Mouse (Mus musculus): ENCODE measurements around the gene 2900011O08Rik. TPM values are rescaled to one million over a fixed set of nuclear protein-coding genes. Genes with fewer than 3 reads are reported as not detected.

Gene 2900011O08Rik
- total RNA-seq, 4 experiments from 2014 or later: 0.19 to 0.69 TPM; not detected in 2

DNA sequence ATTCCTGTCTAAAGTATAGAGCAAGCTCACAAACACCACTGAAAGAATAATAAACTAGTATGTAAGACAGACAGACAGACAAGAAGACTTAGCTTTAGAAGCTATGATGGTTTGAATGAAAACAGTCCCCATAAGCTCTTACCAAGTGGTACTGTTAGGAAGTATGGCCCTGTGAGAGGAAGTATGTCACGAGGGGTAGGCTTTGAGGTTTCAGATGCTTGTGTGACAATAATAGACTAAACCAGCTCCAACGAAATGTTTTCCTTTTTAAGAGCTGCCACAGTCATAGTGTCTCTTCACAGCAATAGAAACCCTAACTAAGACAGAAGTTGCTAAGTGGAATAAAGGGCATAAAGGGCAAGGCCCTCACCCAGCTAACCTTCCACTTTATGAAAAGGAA is 148.6 kb downstream of the 2900011O08Rik start:
- DNase-seq (ENCODE audit: low spot score): no peak

GRCm38 (mm10) chr16:14137976-14138561 is 151.7 kb downstream of the 2900011O08Rik start:
- DNase-seq (ENCODE audit: low spot score): no peak

DNA sequence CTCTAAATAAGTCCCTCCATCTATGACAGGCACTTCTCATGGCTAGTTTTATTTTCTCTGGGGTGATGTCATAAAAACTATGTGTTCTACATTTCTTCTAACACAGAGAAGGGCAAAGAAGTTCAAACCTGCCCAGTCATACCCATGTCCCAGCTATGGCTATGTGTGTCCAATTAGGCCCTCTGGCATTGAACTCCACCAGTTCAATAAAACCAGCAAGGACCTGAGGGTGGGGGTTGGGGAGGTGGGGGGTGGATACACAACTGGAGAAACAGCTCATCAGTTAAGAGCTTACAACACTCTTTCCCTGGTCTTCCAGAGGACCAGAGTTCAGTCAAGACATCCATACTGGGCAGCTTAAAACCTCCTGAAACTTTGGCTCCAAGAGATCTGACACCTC is 152.7 kb downstream of the 2900011O08Rik start:
- DNase-seq (ENCODE audit: low spot score): no peak

- no peak for DNase-seq (ENCODE audit: low spot score)
These were observed 156.9 kb downstream of the 2900011O08Rik start for GRCm38 (mm10) chr16:14143298-14143697.

- no peak for DNase-seq (ENCODE audit: low spot score)
These were observed 161.3 kb downstream of the 2900011O08Rik start for GRCm38 (mm10) chr16:14147712-14148111.

Small RNA genes lying within 50 kb of the gene (microRNA-seq; reads per million reads assigned to microRNA genes)
- not detected for gene Gm27671

Other genes with a start within 250 kb of the 2900011O08Rik start
- 10 to 100 TPM; 36.6 to 41.9 (median 39.0) TPM for gene Rrn3, start 205.9 kb upstream of the 2900011O08Rik start, total RNA-seq (2022)
- 10 to 100 TPM; 42.5 to 50.4 (median 43.5) TPM for gene Ntan1, start 167.8 kb upstream of the 2900011O08Rik start, total RNA-seq (2022)
- 10 to 100 TPM; 76.3 to 89.5 (median 80.4) TPM for gene Pdxdc1, start 83.5 kb upstream of the 2900011O08Rik start, total RNA-seq (2022)
- 1 to 10 TPM; 1.6 to 3.6 (median 3.3) TPM for gene Mpv17l, start 83.4 kb upstream of the 2900011O08Rik start, total RNA-seq (2022)
- gene Ifitm7, start 284 bp downstream of the 2900011O08Rik start, total RNA-seq (2022): not detected
- 10 to 100 TPM; 28.2 to 30.3 (median 29.6) TPM for gene Nde1, start 176.7 kb downstream of the 2900011O08Rik start, total RNA-seq (2022)
- 10 to 100 TPM; 32.8 to 38.0 (median 35.4) TPM for gene Marf1, start 176.7 kb downstream of the 2900011O08Rik start, total RNA-seq (2022)